Mouse (Mus musculus): Measurements from ENCODE around the gene Bcorl1.
A peak's percentile ranks its signal among the peaks of the same experiment; 100 is the strongest.

DNA sequence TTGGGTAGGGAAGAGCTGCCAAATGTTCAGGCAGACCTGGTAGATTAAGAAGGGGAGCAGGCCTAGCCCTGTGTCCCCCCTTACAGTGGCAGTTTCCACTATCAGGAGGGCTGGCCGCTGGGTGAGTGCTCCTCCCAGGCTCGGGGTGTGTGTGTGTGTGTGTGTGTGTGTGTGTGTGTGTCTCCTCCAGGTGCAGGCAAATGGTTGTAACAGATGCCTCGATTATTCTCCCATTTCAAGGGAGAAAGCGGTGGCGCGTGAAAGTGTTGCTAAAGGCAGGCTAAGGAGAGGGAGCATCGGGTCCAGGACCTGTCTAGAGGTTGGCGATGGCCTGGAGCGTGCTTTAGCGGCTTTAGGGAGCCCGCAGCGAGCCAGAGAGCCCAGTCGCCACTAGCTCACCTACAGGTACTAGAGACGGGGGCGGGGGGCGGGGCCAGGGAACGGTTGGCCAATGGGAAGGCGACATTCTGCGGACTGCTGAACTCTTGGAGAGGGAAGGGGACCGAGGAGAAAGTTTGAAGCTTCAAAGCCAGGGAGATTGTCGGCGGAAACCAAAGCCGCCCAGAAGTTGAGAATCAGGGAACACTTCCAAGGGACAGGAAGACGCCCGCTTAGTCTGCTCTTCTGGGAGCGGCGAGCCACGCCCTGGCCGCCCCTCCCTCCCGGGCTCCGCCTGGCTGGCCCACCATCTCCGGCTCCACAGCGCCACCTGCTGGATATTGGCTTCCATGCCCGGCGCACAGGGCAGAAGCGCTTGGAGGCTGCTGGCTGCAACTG, 68.6 kb downstream of the Bcorl1 start:
- no peak for TF ChIP-seq POLR2A (IDR thresholded peaks at IDR 0.05; ENCODE audit: borderline replicate concordance, control insufficient read depth, low read depth, low read length)
- peak; percentile 75 for TF ChIP-seq CTCF (IDR thresholded peaks at IDR 0.05; ENCODE audit: control insufficient read depth, insufficient read depth, low read length)
